Mouse (Mus musculus) natural killer cell, adult 2 months (primary cell): ENCODE data around the gene Kynu.

ENCODE experiments used
- DNase-seq, 2 experiments: peaks; one replicate each; pipeline ENCODE4 v3.0.0; 2022; ENCODE audit warnings: low spot score in 2 of 2

Kynu gene

DNA sequence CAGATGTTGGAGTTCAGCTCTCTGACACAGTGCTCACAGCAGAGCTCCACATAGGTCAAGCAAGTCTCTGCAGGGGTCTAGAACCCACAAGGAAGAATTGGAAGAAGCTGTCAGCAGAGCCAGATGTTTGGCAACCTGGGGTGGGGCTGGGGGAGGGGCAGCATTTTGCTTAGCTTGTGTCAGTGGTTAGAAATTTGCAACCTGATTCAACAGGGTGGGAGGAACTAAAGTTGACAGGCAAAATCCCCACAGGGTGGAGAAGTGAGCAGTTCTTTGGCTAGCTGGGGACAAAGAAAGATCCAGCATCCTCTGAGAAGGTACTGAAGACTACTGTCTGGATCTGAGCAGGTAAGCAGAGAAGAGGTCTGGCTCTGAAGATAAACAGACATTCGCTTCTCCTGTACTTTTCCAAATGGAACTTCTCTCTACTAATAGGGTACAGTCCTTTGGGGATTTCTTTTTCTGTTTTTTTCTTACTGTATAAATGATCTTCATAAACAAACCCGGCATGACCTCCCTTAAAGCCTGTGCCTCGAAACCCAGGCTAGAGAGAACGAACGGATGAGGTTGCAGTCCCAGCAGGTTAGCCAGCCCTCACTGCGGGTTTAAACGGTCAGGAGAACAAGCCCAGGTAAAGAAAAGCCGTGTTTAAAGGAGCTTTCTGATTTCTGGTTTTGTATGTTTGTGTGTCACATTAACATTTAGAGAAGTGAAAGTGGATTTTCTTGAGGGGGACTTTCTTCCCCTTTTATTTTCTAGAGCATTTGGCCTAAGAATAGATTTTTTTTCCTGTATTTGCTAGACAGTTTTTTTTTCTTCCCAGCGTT is at the start of gene Kynu:
Gene Kynu, plus strand, starts transcription at position 268 of the 827 bp plus-strand sequence.
- DNase-seq, result peak in 1 of 2 experiments; percentile 28

DNA sequence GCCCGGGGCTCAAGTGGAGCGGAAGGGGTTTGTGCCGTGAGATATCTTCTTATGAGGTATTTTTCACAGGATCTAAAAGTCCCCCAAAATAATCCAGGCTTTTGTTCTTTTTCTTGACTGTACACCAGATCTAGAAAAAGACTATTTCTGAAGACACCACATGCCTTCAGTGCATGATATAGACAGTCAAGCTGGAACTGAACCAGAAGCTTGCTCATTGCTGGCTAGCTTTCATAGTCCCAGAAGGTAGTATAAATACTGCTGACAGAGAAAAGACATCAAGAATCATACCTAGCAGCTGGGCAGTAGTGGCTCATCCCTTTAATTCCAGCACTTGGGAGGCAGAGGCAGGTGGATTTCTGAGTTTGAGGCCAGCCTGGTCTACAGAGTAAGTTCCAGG is 48.9 kb upstream of the Kynu start:
- no peak for DNase-seq

DNA sequence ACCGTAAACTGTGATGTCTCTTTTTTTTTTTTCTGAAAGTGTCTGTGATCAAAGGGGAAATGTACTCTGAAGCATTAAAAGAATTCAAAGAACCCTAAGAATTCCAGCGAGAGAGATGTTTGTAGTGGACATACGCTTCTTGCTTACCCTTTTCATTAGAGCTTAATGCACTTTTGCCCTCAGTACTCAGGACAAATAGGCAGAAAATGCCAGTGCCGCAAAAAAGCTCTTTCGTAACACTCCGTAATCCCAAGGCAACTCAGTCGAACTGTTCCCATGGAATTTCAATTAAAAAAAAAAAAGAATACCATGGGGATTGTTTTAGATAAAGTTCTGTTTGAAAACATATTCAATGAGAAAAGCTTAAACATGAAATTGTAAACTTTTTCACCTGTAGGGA is 41.3 kb upstream of the Kynu start:
- DNase-seq, result no peak

GRCm38 (mm10) chr2:43534417-43534816 is 20.7 kb upstream of the Kynu start:
- no peak for DNase-seq

- DNase-seq, result no peak
Observed at GRCm38 (mm10) chr2:43542615-43543014, 12.5 kb upstream of the Kynu start.

- no peak for DNase-seq
Observed at GRCm38 (mm10) chr2:43545665-43546064, 9.5 kb upstream of the Kynu start.

DNA sequence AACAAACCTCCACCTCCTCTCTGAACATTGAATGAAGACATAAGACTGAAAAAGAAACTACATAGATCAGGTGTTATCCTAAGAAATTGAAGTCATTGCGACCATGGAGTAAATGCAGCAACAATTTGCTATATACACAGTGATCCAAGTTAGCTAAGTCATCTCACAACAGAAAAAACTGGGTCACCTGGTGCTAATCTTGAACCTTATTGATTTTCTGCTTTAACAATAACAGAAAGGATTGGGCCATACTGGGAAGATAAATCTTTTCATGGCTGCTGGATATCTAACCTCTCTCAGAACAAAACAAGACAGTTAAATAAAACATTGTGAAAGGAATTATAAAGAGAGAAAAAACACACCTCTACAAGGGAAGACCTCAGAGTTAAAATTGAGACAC is 8.7 kb upstream of the Kynu start:
- DNase-seq, result no peak

- no peak for DNase-seq
Observed at GRCm38 (mm10) chr2:43554216-43554615, 913 bp upstream of the Kynu start.

DNA sequence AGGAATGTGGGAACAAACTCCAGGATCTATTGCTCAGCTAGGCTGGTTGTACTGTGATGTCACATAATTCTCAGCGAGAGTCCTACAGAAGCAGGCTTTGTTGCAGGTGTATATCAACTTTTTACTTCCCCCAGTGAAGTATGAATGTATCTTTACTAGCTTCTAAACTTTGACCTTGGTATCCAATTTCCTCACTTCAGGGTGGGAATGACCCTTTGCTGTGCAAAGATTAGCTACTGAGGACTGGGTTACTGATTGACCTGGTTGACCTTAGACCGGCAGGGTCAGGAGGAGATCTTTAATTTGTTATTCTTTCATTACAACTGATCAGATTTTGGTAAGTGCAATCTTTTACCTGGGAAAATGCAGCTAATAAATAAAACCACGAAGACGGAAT is 758 bp downstream of the Kynu start:
- DNase-seq, result no peak

DNA sequence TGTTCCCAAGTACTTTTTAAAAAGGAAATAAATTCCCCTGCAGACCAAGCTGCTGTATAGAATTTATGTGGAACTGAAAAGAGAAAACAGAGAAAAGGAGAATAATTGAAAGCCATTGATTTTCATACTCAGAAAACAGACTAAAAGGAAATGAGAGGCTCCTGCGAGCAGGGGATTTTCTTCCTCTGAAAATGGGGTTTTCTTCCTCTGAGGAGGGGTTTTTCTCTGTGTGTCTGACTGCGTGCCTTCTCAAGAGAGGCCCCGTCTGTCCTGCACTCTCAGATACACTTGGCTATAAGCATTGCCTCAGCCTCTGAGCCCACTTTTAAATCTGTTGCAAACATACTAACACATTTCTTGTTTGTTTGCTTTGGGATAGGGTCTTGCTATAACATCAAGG is 1.9 kb downstream of the Kynu start:
- DNase-seq, result no peak

DNA sequence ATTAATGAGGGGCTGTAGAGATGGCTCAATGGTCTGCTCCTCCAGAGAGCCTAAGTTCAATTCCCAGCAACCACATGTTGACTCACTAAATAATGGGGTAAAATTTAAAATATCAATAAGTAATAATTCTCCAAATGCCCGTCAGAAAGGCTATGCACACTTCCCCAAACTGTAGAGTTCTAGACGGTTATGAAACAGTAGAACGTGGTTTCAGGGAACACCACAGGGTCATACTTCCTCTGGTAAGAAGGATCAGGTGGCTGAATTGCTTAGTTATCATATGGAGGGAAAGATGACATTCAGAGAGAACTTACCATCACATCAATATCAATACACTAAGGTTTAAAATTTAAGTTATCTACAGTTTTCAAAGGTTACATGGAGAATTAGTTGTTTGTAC is 6.1 kb downstream of the Kynu start:
- DNase-seq, result no peak

GRCm38 (mm10) chr2:43562779-43563178 is 7.7 kb downstream of the Kynu start:
- DNase-seq, result no peak

GRCm38 (mm10) chr2:43568406-43568805 is 13.3 kb downstream of the Kynu start:
- no peak for DNase-seq

- no peak for DNase-seq
Observed at GRCm38 (mm10) chr2:43573526-43573925, 18.4 kb downstream of the Kynu start.

- no peak for DNase-seq
Observed at GRCm38 (mm10) chr2:43583243-43583812, 28.2 kb downstream of the Kynu start.

GRCm38 (mm10) chr2:43585508-43585907 is 30.4 kb downstream of the Kynu start:
- DNase-seq, result no peak

- DNase-seq, result no peak
Observed at GRCm38 (mm10) chr2:43587832-43588231, 32.7 kb downstream of the Kynu start.

GRCm38 (mm10) chr2:43592001-43592704 is 37.0 kb downstream of the Kynu start:
- no peak for DNase-seq

DNA sequence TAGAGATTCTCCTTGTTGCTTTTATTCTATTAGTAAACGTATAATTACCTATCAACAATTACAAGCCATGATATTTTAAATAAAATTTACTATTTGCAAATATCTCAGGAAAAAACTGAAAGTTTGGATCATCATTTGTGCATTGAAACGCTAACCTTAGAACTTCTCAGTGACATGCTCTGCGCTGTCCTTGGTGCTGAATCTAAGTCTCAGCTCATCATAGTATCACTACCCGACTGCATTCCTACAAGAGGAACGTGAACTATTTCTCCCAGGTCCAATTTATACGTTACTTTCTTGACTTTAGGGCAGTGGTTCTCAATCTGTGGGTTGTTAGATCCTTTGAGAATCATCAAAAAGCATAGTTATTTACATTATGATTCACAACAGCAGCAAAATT is 58.4 kb downstream of the Kynu start:
- no peak for DNase-seq

GRCm38 (mm10) chr2:43621140-43621539 is 66.0 kb downstream of the Kynu start:
- no peak for DNase-seq

- DNase-seq, result no peak
Observed at GRCm38 (mm10) chr2:43622844-43623243, 67.7 kb downstream of the Kynu start.

DNA sequence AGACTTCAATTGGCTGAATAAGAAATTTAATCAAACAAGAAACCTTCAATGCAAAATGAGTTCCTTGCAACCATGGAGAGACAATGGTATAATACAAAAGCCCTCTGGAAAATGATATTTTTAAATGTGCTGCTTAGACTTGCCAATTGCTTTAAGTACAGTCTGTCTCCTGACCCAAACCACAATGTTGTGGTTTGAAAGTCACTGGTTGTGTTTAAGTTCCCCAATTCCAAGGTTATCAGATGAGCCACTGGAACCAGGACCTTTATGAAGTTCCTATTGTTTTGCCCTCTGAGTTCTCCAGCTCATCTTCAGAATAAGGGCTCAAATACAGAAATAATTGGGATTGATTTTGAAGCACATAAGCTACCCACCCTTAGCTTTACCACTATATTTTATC is 76.7 kb downstream of the Kynu start:
- no peak for DNase-seq

GRCm38 (mm10) chr2:43636498-43636897 is 81.4 kb downstream of the Kynu start:
- DNase-seq, result no peak
